Mouse (Mus musculus): ENCODE data around the gene Mark2. TPM values are rescaled to one million over a fixed set of nuclear protein-coding genes. Genes with fewer than 3 reads are reported as not detected.

The Mark2 gene
- polyA plus RNA-seq, 1 experiment: 35.4 TPM

DNA sequence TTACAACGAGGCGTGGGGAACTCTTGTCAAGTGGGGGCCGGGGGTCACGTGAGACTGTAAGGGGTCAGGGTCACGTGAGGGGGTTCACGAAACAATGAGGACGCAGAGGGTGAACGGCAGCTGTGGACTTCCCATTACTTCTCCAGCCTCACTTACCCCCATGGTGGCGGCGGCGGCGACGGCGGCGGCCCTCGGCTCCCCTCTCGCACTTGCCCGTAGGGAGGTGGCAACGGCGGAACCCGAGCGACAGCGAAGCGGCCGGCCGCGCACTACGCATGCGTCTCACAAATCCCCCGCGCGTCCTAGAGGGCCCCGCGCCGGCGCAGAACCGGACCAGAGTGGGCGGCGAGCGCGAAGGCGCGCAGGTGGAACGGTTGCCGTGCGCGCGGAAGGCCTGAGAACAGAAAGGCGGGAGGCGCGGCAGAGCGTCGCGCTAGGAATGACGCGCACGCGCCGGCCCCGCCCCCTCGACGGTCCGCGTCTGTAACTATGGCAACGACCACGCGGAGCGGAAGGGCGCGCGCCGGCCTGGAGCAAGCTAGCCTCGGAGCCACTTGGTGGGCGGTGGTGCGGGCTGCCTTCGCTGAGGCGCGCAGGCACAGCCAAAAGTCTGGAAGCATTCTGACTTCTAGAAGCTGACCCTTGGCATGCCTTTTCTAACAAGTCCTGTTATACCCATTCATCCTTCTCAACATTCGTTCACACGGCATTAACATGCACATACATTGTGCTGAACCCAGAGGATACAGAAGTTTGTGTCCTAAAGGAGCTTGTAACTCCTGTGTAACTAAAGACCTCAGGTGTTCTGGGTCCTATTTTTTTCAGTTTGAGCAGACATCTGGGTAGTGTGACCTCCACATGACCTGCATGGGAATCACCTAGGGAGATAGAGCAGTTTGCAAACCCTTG is 100.6 kb downstream of the Mark2 start, which contains the start of gene Naa40:
Gene Naa40, minus strand, starts transcription at position 402 of the 909 bp plus-strand sequence.
- H3K4me1 ChIP-seq (ENCODE audit: control insufficient read depth, insufficient read depth, insufficient read length, low read length): peaks cover 5% of the 10 kb centered on the region
- H3K4me3 ChIP-seq (ENCODE audit: insufficient read depth, low read depth, low read length): peak within 1 kb of the TSS; percentile 80
- H3K27ac ChIP-seq (replicated peaks; ENCODE audit: low read depth, low read length): peak within 1 kb of the TSS; percentile 67

DNA sequence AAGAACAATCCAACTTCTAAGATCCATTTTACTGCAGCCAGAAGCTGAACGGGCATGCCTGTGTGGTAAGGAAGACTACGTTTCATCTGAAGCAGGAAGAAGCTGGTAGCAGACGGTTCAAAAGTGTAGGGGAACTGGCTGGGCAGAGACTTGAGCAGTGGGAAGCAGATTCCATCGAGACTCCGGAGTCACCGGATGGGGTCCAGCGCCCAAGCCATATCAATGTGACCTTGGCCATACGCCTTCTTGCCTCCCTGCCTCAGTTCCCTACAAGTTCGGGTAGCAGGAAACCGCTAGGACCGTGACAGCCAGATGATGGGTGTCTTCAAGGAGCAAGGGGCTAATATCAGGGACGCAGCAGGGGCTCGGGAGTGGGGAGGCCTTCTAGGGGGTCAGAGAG is 101.4 kb downstream of the Mark2 start:
- peaks cover 5% of the 10 kb centered on the region for H3K4me1 ChIP-seq (ENCODE audit: control insufficient read depth, insufficient read depth, insufficient read length, low read length)
- H3K27ac ChIP-seq (replicated peaks; ENCODE audit: low read depth, low read length): peak overlapping the region; percentile 67
- peak overlapping the region; percentile 80 for H3K4me3 ChIP-seq (ENCODE audit: insufficient read depth, low read depth, low read length)

DNA sequence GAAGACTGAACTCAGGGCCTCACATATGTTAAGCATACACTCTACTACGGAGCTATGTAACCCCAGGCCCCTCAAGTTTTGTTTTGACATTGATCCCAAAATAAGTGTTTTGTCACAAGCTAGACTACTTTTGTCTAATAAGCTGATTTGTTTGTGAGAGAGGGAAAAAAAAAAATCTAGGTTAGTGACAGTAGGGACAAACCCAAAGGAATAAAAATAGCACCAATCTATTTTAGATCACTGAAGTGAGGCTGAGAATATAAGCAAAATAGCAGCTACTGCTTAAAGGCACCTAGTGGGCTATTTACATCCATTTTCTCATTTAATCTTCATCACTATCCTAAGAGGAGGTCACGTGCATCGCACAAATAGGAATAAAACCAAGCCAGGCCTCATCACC is 102.1 kb downstream of the Mark2 start:
- H3K4me1 ChIP-seq (ENCODE audit: control insufficient read depth, insufficient read depth, insufficient read length, low read length): peaks cover 5% of the 10 kb centered on the region
- H3K4me3 ChIP-seq (ENCODE audit: insufficient read depth, low read depth, low read length): peak overlapping the region; percentile 80
- H3K27ac ChIP-seq (replicated peaks; ENCODE audit: low read depth, low read length): no peak overlapping the region

DNA sequence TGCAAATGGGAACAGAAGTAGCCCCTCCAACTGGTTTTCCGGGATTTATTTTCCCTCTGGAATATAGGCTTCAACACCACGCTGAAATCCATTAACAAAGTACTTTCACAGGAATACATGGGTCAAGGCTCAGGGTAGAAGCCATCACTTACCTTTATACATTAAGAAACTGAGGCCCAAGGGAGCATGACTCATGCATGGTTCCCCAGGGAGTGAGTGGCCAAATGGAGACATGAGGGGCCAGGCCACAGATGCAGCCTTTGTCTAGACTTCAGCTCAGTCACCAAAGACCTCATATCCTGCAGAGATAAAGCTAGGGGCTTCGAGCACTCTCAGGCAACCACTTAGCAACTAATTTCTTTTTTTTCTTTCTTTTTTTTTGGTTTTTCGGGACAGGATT is 104.9 kb downstream of the Mark2 start:
- H3K27ac ChIP-seq (replicated peaks; ENCODE audit: low read depth, low read length): peak overlapping the region; percentile 32; the same call in 1 of the 2 replicates
- H3K4me3 ChIP-seq (ENCODE audit: insufficient read depth, low read depth, low read length): no peak overlapping the region
- H3K4me1 ChIP-seq (ENCODE audit: control insufficient read depth, insufficient read depth, insufficient read length, low read length): peaks cover 5% of the 10 kb centered on the region

DNA sequence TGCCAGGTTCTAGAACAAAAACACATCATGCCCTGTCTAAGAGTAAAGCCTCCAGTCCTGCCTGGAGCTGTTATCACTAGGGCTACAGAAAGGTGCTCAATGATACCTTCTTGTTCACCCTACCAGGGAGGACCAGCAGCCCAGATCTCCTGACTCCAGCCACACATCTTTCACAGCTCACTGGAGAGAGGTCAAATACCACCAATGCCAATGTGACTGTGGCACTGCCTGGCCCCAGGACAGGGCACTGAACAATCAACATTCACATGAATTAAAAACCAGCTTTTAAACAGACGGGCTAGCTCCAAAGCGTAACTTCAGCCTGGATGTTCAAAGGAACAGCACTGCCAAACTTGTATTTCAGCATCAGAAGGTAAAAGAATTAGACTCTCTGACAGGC is 105.6 kb downstream of the Mark2 start:
- peaks cover 5% of the 10 kb centered on the region for H3K4me1 ChIP-seq (ENCODE audit: control insufficient read depth, insufficient read depth, insufficient read length, low read length)
- no peak overlapping the region for H3K4me3 ChIP-seq (ENCODE audit: insufficient read depth, low read depth, low read length)
- H3K27ac ChIP-seq (replicated peaks; ENCODE audit: low read depth, low read length): no peak overlapping the region

DNA sequence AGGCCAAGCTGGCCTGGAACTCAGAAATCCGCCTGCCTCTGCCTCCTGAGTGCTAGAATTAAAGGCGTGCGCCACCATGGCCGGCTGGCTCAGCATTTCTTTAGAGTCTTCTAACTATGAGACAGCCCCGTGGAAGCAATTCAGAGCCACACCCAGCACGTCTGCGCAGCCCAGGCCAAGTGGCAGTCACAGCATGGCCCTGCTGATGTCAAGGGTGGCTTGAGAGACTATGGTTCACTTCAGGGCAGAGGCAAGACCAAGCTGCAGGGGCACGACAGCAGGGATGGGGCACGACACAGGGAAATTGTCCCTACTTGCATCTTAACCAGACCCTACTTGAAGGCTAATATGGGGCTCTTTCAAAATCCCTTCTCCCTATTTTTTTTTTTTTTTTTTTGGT is 106.2 kb downstream of the Mark2 start:
- Histone ChIP-seq H3K27ac (replicated peaks; ENCODE audit: low read depth, low read length) (0 out of 2 replicates have a peak overlapping the region, but pooled peaks have one; percentile 5), H3K4me1 (ENCODE audit: control insufficient read depth, insufficient read depth, insufficient read length, low read length) (peaks cover 5% of the 10 kb centered on the region), H3K4me3 (ENCODE audit: insufficient read depth, low read depth, low read length) (no peak overlapping the region)

DNA sequence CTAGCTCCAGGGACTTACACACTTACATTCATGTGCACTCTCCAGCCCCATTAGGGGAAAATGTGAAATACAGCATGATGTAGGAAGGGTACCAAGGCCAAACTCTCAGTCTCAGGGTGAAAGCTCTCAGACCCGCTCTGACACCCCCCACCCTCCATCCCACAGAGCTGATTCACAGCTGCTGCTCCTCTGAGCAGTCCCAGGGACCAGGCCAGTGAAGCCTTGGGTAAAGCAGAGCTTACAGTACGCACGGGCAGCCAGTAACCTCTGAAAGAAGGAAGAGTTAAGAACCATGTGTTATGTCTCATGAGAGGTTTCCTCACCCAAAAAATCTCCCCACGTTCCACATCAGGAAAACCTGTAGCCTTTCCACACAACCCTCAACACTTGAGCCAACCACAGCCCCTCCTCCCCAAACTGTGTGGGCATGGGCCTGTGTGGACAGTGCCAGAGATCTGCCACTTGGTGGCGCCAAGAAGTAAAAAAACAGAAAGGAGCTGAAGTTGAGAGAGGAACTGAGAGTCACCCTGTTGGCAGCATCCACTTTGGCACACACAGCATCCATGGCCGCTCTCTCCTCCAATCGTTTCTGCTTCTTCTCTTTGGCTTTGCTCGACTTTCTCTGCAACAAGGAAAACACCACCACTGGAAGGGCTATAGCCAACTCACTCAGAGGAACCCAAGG is 107.0 kb downstream of the Mark2 start:
- H3K27ac ChIP-seq (replicated peaks; ENCODE audit: low read depth, low read length): no peak overlapping the region
- H3K4me3 ChIP-seq (ENCODE audit: insufficient read depth, low read depth, low read length): no peak overlapping the region

DNA sequence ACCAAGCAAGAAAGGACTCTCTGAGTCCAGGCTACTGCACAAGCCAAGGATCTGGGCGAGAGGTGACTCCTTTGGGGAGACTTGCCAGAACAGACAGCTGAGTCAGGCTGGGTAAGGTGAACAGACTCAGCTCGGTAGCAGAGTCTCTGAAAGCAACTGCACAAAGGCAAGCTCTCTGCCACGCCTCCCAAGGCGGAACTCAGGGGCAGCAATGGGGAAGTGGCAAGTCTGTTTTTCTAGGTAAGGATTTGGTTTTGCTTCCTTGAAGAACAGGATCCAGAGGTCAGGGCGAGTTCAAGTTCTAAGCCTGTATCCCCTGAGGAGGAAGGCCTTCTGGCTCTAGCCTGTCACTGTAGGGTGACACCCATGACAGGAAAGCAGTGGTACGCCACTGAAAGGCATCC is 115.1 kb downstream of the Mark2 start:
- Histone ChIP-seq H3K4me3 (ENCODE audit: insufficient read depth, low read depth, low read length) (no peak overlapping the region), H3K4me1 (ENCODE audit: control insufficient read depth, insufficient read depth, insufficient read length, low read length) (peaks cover 19% of the 10 kb centered on the region), H3K27ac (replicated peaks; ENCODE audit: low read depth, low read length) (peak overlapping the region; percentile 76)

More for the DNA sequence above, 107.0 kb downstream of the Mark2 start:
- no peaks in the 10 kb centered on the region for H3K4me1 ChIP-seq (ENCODE audit: control insufficient read depth, insufficient read depth, insufficient read length, low read length)

Other genes with a start within 250 kb of the Mark2 start
- gene Flrt1, start 236.1 kb downstream of the Mark2 start, polyA plus RNA-seq (2012; ENCODE audit: insufficient read depth, insufficient read length, missing spikeins): 0.59 TPM in 1 of 2 replicates, not detected in the other
- gene Otub1, start 135.5 kb downstream of the Mark2 start, polyA plus RNA-seq (2012; ENCODE audit: insufficient read depth, insufficient read length, missing spikeins): 28.7 and 44.7 TPM in 2 replicates
- 4,354 and 4,380 TPM in 2 replicates for gene Cox8a, start 124.2 kb downstream of the Mark2 start, polyA plus RNA-seq (2012; ENCODE audit: insufficient read depth, insufficient read length, missing spikeins)
- 9.6 and 10.3 TPM in 2 replicates for gene Naa40, start 100.7 kb downstream of the Mark2 start, polyA plus RNA-seq (2012; ENCODE audit: insufficient read depth, insufficient read length, missing spikeins)
- gene Rcor2, start 74.5 kb downstream of the Mark2 start, polyA plus RNA-seq (2012; ENCODE audit: insufficient read depth, insufficient read length, missing spikeins): 1.0 and 7.8 TPM in 2 replicates
- gene Spindoc, start 41.1 kb upstream of the Mark2 start, polyA plus RNA-seq (2012; ENCODE audit: insufficient read depth, insufficient read length, missing spikeins): 5.8 and 6.3 TPM in 2 replicates
- gene 2700081O15Rik, start 75.8 kb upstream of the Mark2 start, polyA plus RNA-seq (2012; ENCODE audit: insufficient read depth, insufficient read length, missing spikeins): 7.6 and 8.3 TPM in 2 replicates
- gene Rtn3, start 141.4 kb upstream of the Mark2 start, polyA plus RNA-seq (2012; ENCODE audit: insufficient read depth, insufficient read length, missing spikeins): 197 and 218 TPM in 2 replicates
- 59.2 and 73.5 TPM in 2 replicates for gene Atl3, start 152.2 kb upstream of the Mark2 start, polyA plus RNA-seq (2012; ENCODE audit: insufficient read depth, insufficient read length, missing spikeins)
- gene Pla2g16, start 215.6 kb upstream of the Mark2 start, polyA plus RNA-seq (2012; ENCODE audit: insufficient read depth, insufficient read length, missing spikeins): 368 and 573 TPM in 2 replicates

Measured in brown adipose tissue, adult 24 weeks (tissue).